Mouse (Mus musculus): Measurements from ENCODE around the gene Ankle1. TPM values are rescaled to one million over a fixed set of nuclear protein-coding genes. Genes with fewer than 3 reads are reported as not detected.

Gene Ankle1
- 0.11 and 0.13 TPM in 2 replicates for polyA plus RNA-seq (2021; fragmentation: Nextera tagmentation)
- long read RNA-seq, experiment 1, result 0 reads
- long read RNA-seq, experiment 2, result 0 reads

GRCm38 (mm10) chr8:71405401-71406098, at the start of gene Ankle1:
Ankle1 (plus strand) TSS chr8:71406010.

GRCm38 (mm10) chr8:71366771-71367528, 38.9 kb upstream of the Ankle1 start, which contains the start of gene Use1:
Use1 (plus strand) TSS chr8:71366848.

GRCm38 (mm10) chr8:71371236-71371848, 34.5 kb upstream of the Ankle1 start, which contains the start of gene Ocel1:
Ocel1 (plus strand) TSS chr8:71371298.

GRCm38 (mm10) chr8:71381421-71381970, 24.3 kb upstream of the Ankle1 start, which contains the start of gene Nr2f6:
Nr2f6 (minus strand) TSS chr8:71381960.

GRCm38 (mm10) chr8:71395629-71396028, 10.2 kb upstream of the Ankle1 start, which contains the start of gene Ushbp1:
Ushbp1 (minus strand) TSS chr8:71395802.

GRCm38 (mm10) chr8:71396639-71397305, 9.0 kb upstream of the Ankle1 start, which contains the start of gene Babam1:
Babam1 (plus strand) TSS chr8:71396861.

Other genes starting within 250 kb of the Ankle1 start
- 1.1 and 1.3 TPM in 2 replicates for gene Myo9b, start 133.3 kb upstream of the Ankle1 start, polyA plus RNA-seq (2021; fragmentation: Nextera tagmentation)
- gene Haus8, start 133.1 kb upstream of the Ankle1 start, polyA plus RNA-seq (2021; fragmentation: Nextera tagmentation), result 9.4 and 10.6 TPM in 2 replicates
- 177 and 192 TPM in 2 replicates for gene Use1, start 39.2 kb upstream of the Ankle1 start, polyA plus RNA-seq (2021; fragmentation: Nextera tagmentation)
- gene Ocel1, start 34.7 kb upstream of the Ankle1 start, polyA plus RNA-seq (2021; fragmentation: Nextera tagmentation), result 5.5 and 7.3 TPM in 2 replicates
- 8.2 and 8.7 TPM in 2 replicates for gene Nr2f6, start 24.1 kb upstream of the Ankle1 start, polyA plus RNA-seq (2021; fragmentation: Nextera tagmentation)
- 1.1 and 1.4 TPM in 2 replicates for gene Ushbp1, start 10.2 kb upstream of the Ankle1 start, polyA plus RNA-seq (2021; fragmentation: Nextera tagmentation)
- 97.3 and 98.5 TPM in 2 replicates for gene Babam1, start 9.1 kb upstream of the Ankle1 start, polyA plus RNA-seq (2021; fragmentation: Nextera tagmentation)
- gene Abhd8, start 57.6 kb downstream of the Ankle1 start, polyA plus RNA-seq (2021; fragmentation: Nextera tagmentation), result 357 and 444 TPM in 2 replicates
- 126 and 129 TPM in 2 replicates for gene Mrpl34, start 58.9 kb downstream of the Ankle1 start, polyA plus RNA-seq (2021; fragmentation: Nextera tagmentation)
- gene Dda1, start 63.2 kb downstream of the Ankle1 start, polyA plus RNA-seq (2021; fragmentation: Nextera tagmentation), result 152 and 163 TPM in 2 replicates
- gene Ano8, start 80.0 kb downstream of the Ankle1 start, polyA plus RNA-seq (2021; fragmentation: Nextera tagmentation), result 0.48 and 0.65 TPM in 2 replicates
- gene Gtpbp3, start 82.1 kb downstream of the Ankle1 start, polyA plus RNA-seq (2021; fragmentation: Nextera tagmentation), result 7.7 and 8.2 TPM in 2 replicates
- 6.2 and 6.3 TPM in 2 replicates for gene Plvap, start 105.7 kb downstream of the Ankle1 start, polyA plus RNA-seq (2021; fragmentation: Nextera tagmentation)
- gene Ccdc194, start 119.7 kb downstream of the Ankle1 start, polyA plus RNA-seq (2021; fragmentation: Nextera tagmentation), result not detected in 2 replicates
- 5.2 and 15.7 TPM in 2 replicates for gene Bst2, start 131.4 kb downstream of the Ankle1 start, polyA plus RNA-seq (2021; fragmentation: Nextera tagmentation)
- gene Mvb12a, start 136.9 kb downstream of the Ankle1 start, polyA plus RNA-seq (2021; fragmentation: Nextera tagmentation), result 45.5 and 46.4 TPM in 2 replicates
- gene Tmem221, start 152.9 kb downstream of the Ankle1 start, polyA plus RNA-seq (2021; fragmentation: Nextera tagmentation), result 0.19 and 0.54 TPM in 2 replicates
- 0.25 and 0.43 TPM in 2 replicates for gene Nxnl1, start 160.6 kb downstream of the Ankle1 start, polyA plus RNA-seq (2021; fragmentation: Nextera tagmentation)
- 95.1 and 114 TPM in 2 replicates for gene Slc27a1, start 162.9 kb downstream of the Ankle1 start, polyA plus RNA-seq (2021; fragmentation: Nextera tagmentation)
- 110 and 114 TPM in 2 replicates for gene Pgls, start 186.2 kb downstream of the Ankle1 start, polyA plus RNA-seq (2021; fragmentation: Nextera tagmentation)
- 0.53 and 0.59 TPM in 2 replicates for gene Fam129c, start 191.6 kb downstream of the Ankle1 start, polyA plus RNA-seq (2021; fragmentation: Nextera tagmentation)
- gene Colgalt1, start 205.0 kb downstream of the Ankle1 start, polyA plus RNA-seq (2021; fragmentation: Nextera tagmentation), result 18.9 and 19.6 TPM in 2 replicates

All from layer of hippocampus, adult 6 months (tissue).